Mouse (Mus musculus) C2C12 (cell line): ENCODE measurements around the gene Mxd1.

Source experiments
- CTCF ChIP-seq: IDR thresholded peaks from one replicate; pipeline ENCODE4 v1.5.1; 2011; ENCODE audit not compliant: control insufficient read depth, insufficient read depth, insufficient read length
- MAX ChIP-seq: IDR thresholded peaks from one replicate; pipeline ENCODE4 v1.6.1; 2011; ENCODE audit warnings: mild to moderate bottlenecking, control low read depth
- MYOD1 ChIP-seq: IDR thresholded peaks from one replicate; pipeline ENCODE4 v1.6.1; 2011; ENCODE audit warnings: low read depth; ENCODE audit not compliant: control insufficient read depth, insufficient read length

GRCm38 (mm10) chr6:86646143-86646542 is 22.8 kb downstream of the Mxd1 start:
- no peak for TF ChIP-seq CTCF
- TF ChIP-seq MYOD1 = no peak
- no peak for TF ChIP-seq MAX
